8 mouse cellular contexts compared by ENCODE assay signal in genomic region chr19:45660503-45660790, GRCm38 (mm10). TPM values are rescaled to one million over a fixed set of nuclear protein-coding genes. Genes with fewer than 3 reads are reported as not detected.
DNase-seq lines count a peak whose midpoint lies in the region; ATAC-seq and TF ChIP-seq lines count a peak whose summit lies in the region.

No protein-coding gene starts in this region.

- DNase-seq in kidney, postnatal 0 days (ENCODE audit: low spot score) = no peak
- no peak for DNase-seq in kidney, adult 8-10 months
- DNase-seq in ES-CJ7 (ENCODE audit: low read depth, low spot score) = peak; percentile 29
- DNase-seq in limb, embryonic 10.5 days (ENCODE audit: low spot score) = no peak
- DNase-seq in layer of hippocampus, postnatal 10 days (ENCODE audit: low spot score in 2 of 2) = no peak
- no peak for DNase-seq in gastrocnemius, postnatal 36 days

- no peak for TF ChIP-seq CTCF in kidney, postnatal 0 days (IDR thresholded peaks at IDR 0.05; ENCODE audit: low read depth)

- no peak for TF ChIP-seq POLR2A in myocyte (IDR thresholded peaks at IDR 0.05; ENCODE audit: insufficient read length, low read depth)

- ATAC-seq in kidney, postnatal 0 days (replicated peaks; ENCODE audit: low FRiP score, low read depth) = no peak
- ATAC-seq in embryonic facial prominence, embryonic 12.5 days (ENCODE audit: insufficient number of reproducible peaks, insufficient read depth, low FRiP score, low TSS enrichment) = 0 out of 2 replicates have a peak, but pooled peaks have one; percentile 35

- H3K27ac ChIP-seq in kidney, postnatal 0 days = peak overlapping the region; percentile 95
- H3K27ac ChIP-seq in embryonic facial prominence, embryonic 12.5 days = peak overlapping the region; percentile 95
- peak overlapping the region; percentile 99 for H3K27ac ChIP-seq in limb, embryonic 10.5 days

- H3ac ChIP-seq in myocyte (ENCODE audit: control insufficient read depth, insufficient read length) = peak overlapping the region; percentile 54

- peaks cover 37% of the 10 kb centered on the region for H3K79me2 ChIP-seq in myocyte (ENCODE audit: control insufficient read depth, insufficient read depth)

- H3K4me3 ChIP-seq in kidney, postnatal 0 days (replicated peaks; ENCODE audit: low read depth, low read length) = peak overlapping the region; percentile 87
- peak overlapping the region; percentile 85 for H3K4me3 ChIP-seq in embryonic facial prominence, embryonic 12.5 days
- peak overlapping the region; percentile 88 for H3K4me3 ChIP-seq in limb, embryonic 10.5 days
- peak overlapping the region; percentile 53 for H3K4me3 ChIP-seq in myocyte

- H3K27me3 ChIP-seq in kidney, postnatal 0 days (ENCODE audit: insufficient read depth, low read length) = no peaks in the 10 kb centered on the region
- no peaks in the 10 kb centered on the region for H3K27me3 ChIP-seq in embryonic facial prominence, embryonic 12.5 days
- no peaks in the 10 kb centered on the region for H3K27me3 ChIP-seq in limb, embryonic 10.5 days (ENCODE audit: low read depth, poor library complexity, severe bottlenecking)
- no peaks in the 10 kb centered on the region for H3K27me3 ChIP-seq in myocyte (ENCODE audit: control insufficient read depth, insufficient read depth, insufficient read length)

- H3K36me3 ChIP-seq in kidney, postnatal 0 days (ENCODE audit: insufficient read depth, low read length) = no peaks in the 10 kb centered on the region
- H3K36me3 ChIP-seq in embryonic facial prominence, embryonic 12.5 days = no peaks in the 10 kb centered on the region
- H3K36me3 ChIP-seq in limb, embryonic 10.5 days = no peaks in the 10 kb centered on the region
- H3K36me3 ChIP-seq in myocyte (ENCODE audit: control insufficient read depth, insufficient read depth) = no peaks in the 10 kb centered on the region

- H3K9me3 ChIP-seq in kidney, postnatal 0 days (replicated peaks; ENCODE audit: low read length) = no peaks in the 10 kb centered on the region
- H3K9me3 ChIP-seq in embryonic facial prominence, embryonic 12.5 days = no peaks in the 10 kb centered on the region
- no peaks in the 10 kb centered on the region for H3K9me3 ChIP-seq in limb, embryonic 10.5 days (replicated peaks)

- 13% methylated on average over 18 of the region's 18 CpGs for WGBS in kidney, postnatal 0 days
- 15% methylated on average over 18 of the region's 18 CpGs for WGBS in embryonic facial prominence, embryonic 12.5 days
- WGBS in limb, embryonic 10.5 days = 24% methylated on average over 18 of the region's 18 CpGs

- peaks cover 24% of the 10 kb centered on the region; the same call in 1 of the 2 replicates for H3K4me1 ChIP-seq in kidney, postnatal 0 days (replicated peaks; ENCODE audit: insufficient read depth, low read length)
- peaks cover 34% of the 10 kb centered on the region for H3K4me1 ChIP-seq in embryonic facial prominence, embryonic 12.5 days
- H3K4me1 ChIP-seq in limb, embryonic 10.5 days = peaks cover 38% of the 10 kb centered on the region

- peak overlapping the region; percentile 95 for H3K9ac ChIP-seq in kidney, postnatal 0 days (ENCODE audit: low read depth, low read length)
- peak overlapping the region; percentile 98 for H3K9ac ChIP-seq in embryonic facial prominence, embryonic 12.5 days

- H3K4me2 ChIP-seq in kidney, postnatal 0 days (ENCODE audit: low read length) = peak overlapping the region; percentile 71
- H3K4me2 ChIP-seq in embryonic facial prominence, embryonic 12.5 days (replicated peaks) = peak overlapping the region; percentile 82
- peak overlapping the region; percentile 65 for H3K4me2 ChIP-seq in myocyte (ENCODE audit: low read depth)

- intact Hi-C loops in gastrocnemius, postnatal 36 days (cut with DNase I) = no loop called here

TF ChIP-seq in myocyte, 11 proteins besides CTCF, POLR2A, EP300 and RAD21:
- TF ChIP-seq REST (IDR thresholded peaks at IDR 0.05; ENCODE audit: insufficient read depth, insufficient read length) (no peak), CEBPB (IDR thresholded peaks at IDR 0.05; ENCODE audit: insufficient read depth, poor library complexity, severe bottlenecking) (no peak), E2F4 (IDR thresholded peaks at IDR 0.05; ENCODE audit: insufficient read depth) (no peak), POLR2AphosphoS2 (IDR thresholded peaks at IDR 0.05; ENCODE audit: insufficient read length, low read depth) (no peak), USF1 (IDR thresholded peaks at IDR 0.05; ENCODE audit: low read depth) (peak; percentile 59), TCF12 (IDR thresholded peaks at IDR 0.05; ENCODE audit: insufficient read depth, poor library complexity, severe bottlenecking) (no peak), SRF (IDR thresholded peaks at IDR 0.05; ENCODE audit: control insufficient read depth, insufficient read length, low read depth) (no peak), TCF3 (IDR thresholded peaks at IDR 0.05; ENCODE audit: insufficient read length, low read depth) (no peak)

RNA-seq across cellular contexts. Expression of gene Fbxw4, which starts 0.3 kb away (rescaled TPM):
- polyA plus RNA-seq in kidney, postnatal 0 days (2015; fragmentation: Nextera tagmentation; extraction: Ambion mirVana) = 4.8 and 5.9 TPM in 2 replicates
- polyA plus RNA-seq in embryonic facial prominence, embryonic 12.5 days (2016; fragmentation: Nextera tagmentation; extraction: Ambion mirVana) = 6.8 and 7.9 TPM in 2 replicates
- 3.9 and 5.3 TPM in 2 replicates for polyA plus RNA-seq in limb, embryonic 10.5 days (2016; fragmentation: Nextera tagmentation; extraction: Ambion mirVana)
- polyA plus RNA-seq in myocyte (2012; fragmentation: generic; extraction: Trizol) = 37.0 TPM
- 10 to 100 TPM; 29.7 to 30.3 TPM for total RNA-seq in layer of hippocampus, postnatal 10 days (2021)
- total RNA-seq in gastrocnemius, postnatal 36 days (2021) = 10 to 100 TPM; 22.5 to 22.6 TPM
